Mouse (Mus musculus) limb, embryonic 14.5 days (tissue): Measurements from ENCODE around the gene Zscan29. TPM values are rescaled to one million over a fixed set of nuclear protein-coding genes. Genes with fewer than 3 reads are reported as not detected.

Source experiments
- ATAC-seq: fragments of 200-750 bp; cut with Nextera tagmentation; 2 replicates; pipeline ENCODE4 v1.8.0; 2017; ENCODE audit warnings: low read depth, moderate number of reproducible peaks, moderate TSS enrichment; ENCODE audit not compliant: low FRiP score
- DNase-seq: peaks from one replicate; pipeline ENCODE4 v3.0.0-alpha.2; 2015; ENCODE audit warnings: low spot score
- H3K27ac ChIP-seq: fragments of 300-500 bp; sonication (generic); replicated peaks from 2 replicates; pipeline ENCODE4 v1.5.1; 2014; ENCODE audit warnings: low read depth, mild to moderate bottlenecking, low read length, moderate library complexity, mixed read lengths
- H3K27me3 ChIP-seq: fragments of 300-500 bp; sonication (generic); 2 replicates; pipeline ENCODE4 v1.6.1; 2014; ENCODE audit warnings: low read length, mixed read lengths; ENCODE audit not compliant: control insufficient read depth, insufficient read depth
- H3K36me3 ChIP-seq: fragments of 300-500 bp; sonication (generic); 2 replicates; pipeline ENCODE4 v1.6.1; 2014; ENCODE audit warnings: mild to moderate bottlenecking, low read length, moderate library complexity, mixed read lengths; ENCODE audit not compliant: control insufficient read depth, insufficient read depth
- H3K4me1 ChIP-seq: fragments of 300-500 bp; sonication (generic); 2 replicates; pipeline ENCODE4 v1.6.1; 2014; ENCODE audit warnings: antibody characterized with exemption, low read length, mixed read lengths; ENCODE audit not compliant: control insufficient read depth, insufficient read depth
- H3K4me2 ChIP-seq: fragments of 300-500 bp; sonication (generic); replicated peaks from 2 replicates; pipeline ENCODE4 v1.6.1; 2014; ENCODE audit warnings: low read depth, mild to moderate bottlenecking, low read length, moderate library complexity; ENCODE audit not compliant: severe bottlenecking
- H3K4me3 ChIP-seq: fragments of 300-500 bp; sonication (generic); replicated peaks from 2 replicates; pipeline ENCODE4 v1.5.1; 2014; ENCODE audit warnings: low read length
- H3K9ac ChIP-seq: fragments of 300-500 bp; sonication (generic); 2 replicates; pipeline ENCODE4 v1.6.1; 2014; ENCODE audit warnings: mild to moderate bottlenecking, low read depth, low read length, moderate library complexity; ENCODE audit not compliant: severe bottlenecking
- H3K9me3 ChIP-seq: fragments of 300-500 bp; sonication (generic); 2 replicates; pipeline ENCODE4 v1.6.1; 2016; ENCODE audit warnings: low read length; ENCODE audit not compliant: control insufficient read depth
- POLR2A ChIP-seq: fragments of 200-500 bp; IDR thresholded peaks from 2 replicates; pipeline ENCODE4 v1.8.0; 2012; ENCODE audit warnings: inconsistent platforms, mild to moderate bottlenecking, moderate library complexity, borderline replicate concordance; ENCODE audit not compliant: insufficient read depth, insufficient read length; ENCODE audit errors: extremely low read depth
- WGBS: fragments of 180-500 bp; shearing (Covaris S2); extraction: QIAGEN DNeasy Blood & Tissue Kit; methylation state at CpG from one replicate; pipeline ENCODE4 v1.1.7; 2014; 5-methylcytosine and 5-hydroxymethylcytosine counted together
- polyA plus RNA-seq, 2 experiments: library from polyadenylated mRNA; depleted of rRNA in 1 of 2; stranded (reverse) in 1 of 2; unstranded in 1 of 2; fragments of >200 nt; fragmentation: Nextera tagmentation in 1 of 2; extraction: Ambion mirVana in 1 of 2; gene quantifications; 2 replicates each; pipeline versions ENCODE4 v1.2.1 to v1.2.3; 2012 to 2014

Zscan29 gene
- polyA plus RNA-seq, 2 experiments: 7.2 to 9.2 TPM

DNA sequence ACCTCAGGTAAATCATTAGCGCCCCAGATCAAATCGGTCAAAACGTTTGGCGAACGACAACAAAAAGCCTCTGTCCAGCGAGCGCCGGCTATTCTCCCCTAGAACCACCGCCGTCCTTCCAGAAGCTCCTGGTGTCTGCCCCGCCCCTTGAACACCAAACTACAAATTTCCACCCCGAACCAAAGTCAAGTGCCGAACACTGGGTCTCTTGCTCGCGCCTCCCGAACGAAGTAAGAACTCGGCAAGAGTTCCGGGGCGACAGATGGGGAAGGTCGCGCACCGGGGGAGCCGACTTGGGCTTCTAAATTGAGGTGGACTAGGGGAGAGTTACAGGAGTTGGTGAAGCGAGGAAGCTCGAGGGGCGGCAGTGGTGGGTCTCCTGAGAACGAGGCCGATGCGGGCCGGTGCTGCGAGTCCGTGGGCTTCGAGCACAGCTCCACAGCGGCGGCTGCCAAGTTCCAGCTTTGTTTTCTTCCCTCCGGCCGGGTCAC, 399 bp downstream of the Zscan29 start, which contains the start of gene Tubgcp4:
TSS of gene Tubgcp4 (plus strand) at position 174 of the 491 bp plus-strand sequence.
- no peak for TF ChIP-seq POLR2A
- WGBS: 0% methylated on average over 33 of the region's 38 CpGs
- H3K9me3 ChIP-seq: no peaks in the 10 kb centered on the region
- peak within 1 kb of the TSS; percentile 81 for H3K9ac ChIP-seq
- ATAC-seq (peak; percentile 58), DNase-seq (peak; percentile 42)
- H3K27ac ChIP-seq: peak within 1 kb of the TSS; percentile 83
- H3K4me3 ChIP-seq: peak within 1 kb of the TSS; percentile 96
- H3K4me1 ChIP-seq: peaks cover 16% of the 10 kb centered on the region
- H3K36me3 ChIP-seq: peaks cover 37% of the 10 kb centered on the region
- H3K4me2 ChIP-seq: peak within 1 kb of the TSS; percentile 81
- H3K27me3 ChIP-seq: no peaks in the 10 kb centered on the region

DNA sequence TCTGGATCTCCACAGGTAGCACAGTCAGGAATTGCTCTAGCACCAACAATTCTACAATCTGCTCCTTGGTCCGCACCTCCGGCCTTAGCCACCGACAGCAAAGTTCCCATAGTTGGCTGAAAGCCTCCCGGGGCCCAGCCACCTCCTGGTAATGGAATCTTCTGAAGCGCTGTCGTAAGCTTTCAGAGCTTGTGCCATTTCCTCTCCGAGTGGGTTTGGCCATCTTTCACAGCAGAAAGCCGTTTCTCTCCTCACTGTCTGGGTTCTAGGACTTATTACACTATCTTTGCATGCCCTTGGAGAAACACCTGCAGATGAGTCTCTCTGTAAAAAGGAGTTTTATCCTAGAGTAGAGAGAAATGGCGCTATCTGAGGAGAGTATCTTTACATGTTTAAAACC, 1.0 kb downstream of the Zscan29 start:
- 5% methylated on average over 9 of the region's 9 CpGs for WGBS

DNA sequence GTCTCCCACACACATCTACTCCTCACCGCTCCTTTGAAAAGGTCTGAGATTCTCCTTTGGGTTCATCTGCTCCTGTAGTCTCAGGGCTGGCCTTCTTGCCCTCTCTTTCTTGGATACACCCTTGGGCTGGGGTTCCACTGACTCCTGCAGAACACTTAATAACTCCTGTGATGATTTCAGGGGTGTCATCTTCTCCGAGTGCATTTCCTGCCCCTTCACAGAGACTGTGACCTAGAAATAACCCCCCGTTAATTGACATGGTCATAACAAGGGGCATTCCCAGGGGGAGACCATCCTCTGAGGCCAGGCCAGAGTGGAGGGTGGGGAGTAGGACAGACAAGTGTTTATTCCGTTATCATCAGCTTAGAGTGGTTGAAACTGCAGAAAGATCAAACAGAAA, 1.8 kb downstream of the Zscan29 start:
- H3K27ac ChIP-seq: no peak overlapping the region
- 50% methylated on average over 4 of the region's 4 CpGs for WGBS
- DNase-seq (no peak), ATAC-seq (no peak)
- TF ChIP-seq POLR2A: no peak
- H3K27me3 ChIP-seq: no peaks in the 10 kb centered on the region
- H3K4me2 ChIP-seq: peak overlapping the region; percentile 81
- peaks cover 16% of the 10 kb centered on the region for H3K4me1 ChIP-seq
- peak overlapping the region; percentile 81 for H3K9ac ChIP-seq
- peak overlapping the region; percentile 96 for H3K4me3 ChIP-seq
- H3K36me3 ChIP-seq: peaks cover 30% of the 10 kb centered on the region
- no peaks in the 10 kb centered on the region for H3K9me3 ChIP-seq

More for the DNA sequence above, 1.0 kb downstream of the Zscan29 start:
- H3K4me2 ChIP-seq: peak overlapping the region; percentile 81
- H3K27ac ChIP-seq: no peak overlapping the region
- H3K9me3 ChIP-seq: no peaks in the 10 kb centered on the region
- H3K9ac ChIP-seq: peak overlapping the region; percentile 81
- H3K4me3 ChIP-seq: peak overlapping the region; percentile 96
- H3K27me3 ChIP-seq: no peaks in the 10 kb centered on the region
- no peak for TF ChIP-seq POLR2A
- H3K4me1 ChIP-seq: peaks cover 16% of the 10 kb centered on the region
- ATAC-seq (no peak), DNase-seq (no peak)
- H3K36me3 ChIP-seq: peaks cover 30% of the 10 kb centered on the region

DNA sequence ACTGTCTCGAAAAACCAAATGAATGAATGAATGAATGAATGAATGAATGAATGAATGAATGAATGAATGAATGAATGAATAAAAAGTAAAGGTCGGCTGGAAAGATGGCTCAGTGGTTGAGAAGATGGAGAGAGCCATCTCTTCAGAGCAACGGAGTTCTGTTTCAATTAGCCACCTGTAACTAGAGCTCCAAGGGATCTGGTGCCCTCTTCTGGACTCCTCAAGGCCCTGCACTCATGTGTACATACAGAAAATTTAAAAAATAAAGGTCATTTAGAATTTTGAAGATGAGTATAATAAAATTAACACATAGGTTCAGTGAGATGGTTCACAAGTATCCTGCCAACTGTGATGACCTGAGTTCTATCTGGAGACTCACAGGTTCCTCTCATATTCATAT, 17.8 kb downstream of the Zscan29 start:
- H3K4me3 ChIP-seq: no peak overlapping the region
- no peak overlapping the region for H3K9ac ChIP-seq
- 89% methylated on average over 3 of the region's 3 CpGs for WGBS
- no peak for TF ChIP-seq POLR2A
- DNase-seq (no peak), ATAC-seq (no peak)
- peaks cover 36% of the 10 kb centered on the region for H3K36me3 ChIP-seq
- H3K27ac ChIP-seq: no peak overlapping the region
- no peaks in the 10 kb centered on the region for H3K4me1 ChIP-seq
- H3K9me3 ChIP-seq: no peaks in the 10 kb centered on the region
- no peak overlapping the region for H3K4me2 ChIP-seq
- no peaks in the 10 kb centered on the region for H3K27me3 ChIP-seq

GRCm38 (mm10) chr2:121149679-121150078, 21.2 kb downstream of the Zscan29 start:
- H3K27me3 ChIP-seq: no peaks in the 10 kb centered on the region
- H3K4me1 ChIP-seq: no peaks in the 10 kb centered on the region
- H3K9ac ChIP-seq: no peak overlapping the region
- H3K9me3 ChIP-seq: no peaks in the 10 kb centered on the region
- 79% methylated on average over 5 of the region's 5 CpGs for WGBS
- no peak overlapping the region for H3K4me3 ChIP-seq
- DNase-seq (no peak), ATAC-seq (no peak)
- peaks cover 44% of the 10 kb centered on the region for H3K36me3 ChIP-seq
- TF ChIP-seq POLR2A: no peak
- no peak overlapping the region for H3K27ac ChIP-seq
- H3K4me2 ChIP-seq: no peak overlapping the region
